Mouse (Mus musculus): ENCODE measurements around the gene Mcf2. TPM values are rescaled to one million over a fixed set of nuclear protein-coding genes. Genes with fewer than 3 reads are reported as not detected.

Gene Mcf2
- polyA plus RNA-seq (2014; fragmentation: Nextera tagmentation; extraction: Ambion mirVana), result 0.13 and 0.69 TPM in 2 replicates

GRCm38 (mm10) chrX:60178744-60179458, at the start of gene Mcf2:
Gene Mcf2, minus strand, starts transcription at chrX:60179089.
- Histone ChIP-seq H3K27ac (ENCODE audit: low read depth, low read length) (no peak within 1 kb of the TSS), H3K4me3 (ENCODE audit: low read depth, low read length) (peak within 1 kb of the TSS; percentile 33), H3K9ac (ENCODE audit: low read length) (peak within 1 kb of the TSS; percentile 39), H3K9me3 (ENCODE audit: control insufficient read depth, low read length) (no peaks in the 10 kb centered on the region), H3K4me1 (ENCODE audit: control insufficient read depth, insufficient read depth, low read length) (no peaks in the 10 kb centered on the region), H3K27me3 (ENCODE audit: control insufficient read depth, insufficient read depth, low read length) (peaks cover 5% of the 10 kb centered on the region; the same call in 1 of the 2 replicates), H3K4me2 (ENCODE audit: low read depth) (peak within 1 kb of the TSS; percentile 75), H3K36me3 (ENCODE audit: control insufficient read depth, insufficient read depth, low read length) (no peaks in the 10 kb centered on the region)
- 17% methylated on average over 28 of the region's 28 CpGs for WGBS
- peak; percentile 68 for ATAC-seq (ENCODE audit: insufficient read depth, low FRiP score, low TSS enrichment)
- peak; percentile 57 for DNase-seq (ENCODE audit: low spot score)

DNA sequence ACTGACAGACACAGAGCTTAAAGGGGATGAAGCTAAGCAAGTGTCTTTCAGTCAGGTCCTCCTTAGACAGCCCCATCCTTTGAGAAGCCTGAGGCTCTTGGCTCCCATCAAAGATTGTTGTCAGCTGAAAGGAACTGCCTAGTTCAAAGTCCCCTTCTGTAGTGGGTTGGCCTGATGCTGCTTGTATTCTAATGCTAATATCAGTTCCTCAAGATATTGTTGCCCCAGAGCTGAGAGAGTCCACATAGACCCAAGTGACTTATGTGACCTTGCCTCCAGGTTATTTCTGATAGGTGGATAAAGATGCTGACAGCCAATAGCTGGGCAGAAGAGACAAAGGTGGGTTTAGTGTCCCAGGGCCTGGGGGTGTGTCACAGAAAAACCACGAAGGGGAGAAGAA, 8.8 kb upstream of the Mcf2 start:
- Histone ChIP-seq H3K36me3 (ENCODE audit: control insufficient read depth, insufficient read depth, low read length) (no peaks in the 10 kb centered on the region), H3K27me3 (ENCODE audit: control insufficient read depth, insufficient read depth, low read length) (no peaks in the 10 kb centered on the region), H3K4me3 (ENCODE audit: low read depth, low read length) (no peak overlapping the region), H3K27ac (ENCODE audit: low read depth, low read length) (no peak overlapping the region), H3K4me1 (ENCODE audit: control insufficient read depth, insufficient read depth, low read length) (no peaks in the 10 kb centered on the region), H3K9ac (ENCODE audit: low read length) (no peak overlapping the region), H3K9me3 (ENCODE audit: control insufficient read depth, low read length) (no peaks in the 10 kb centered on the region), H3K4me2 (ENCODE audit: low read depth) (no peak overlapping the region)
- 38% methylated on average over 1 of the region's 1 CpGs for WGBS
- ATAC-seq (ENCODE audit: insufficient read depth, low FRiP score, low TSS enrichment) (no peak), DNase-seq (ENCODE audit: low spot score) (no peak)

DNA sequence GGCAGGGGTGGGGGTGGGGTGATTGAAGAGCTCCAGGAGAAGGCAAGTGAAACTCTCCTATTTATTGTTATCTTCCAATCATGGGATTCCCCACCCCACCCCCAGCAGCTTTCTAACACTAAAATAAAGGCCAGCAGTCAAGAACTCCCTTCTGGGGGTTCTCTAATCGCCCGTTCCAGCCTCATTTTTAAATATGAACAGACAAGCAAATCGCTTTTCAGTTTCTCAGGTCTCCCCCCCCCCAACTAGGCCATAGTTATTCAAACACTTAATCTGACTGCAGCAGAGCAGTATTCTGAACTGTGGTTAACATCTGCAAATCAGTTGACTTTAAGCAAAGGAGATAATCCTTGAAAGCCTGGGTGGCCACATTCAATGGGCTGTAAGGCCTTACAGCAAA, 3.7 kb upstream of the Mcf2 start:
- Histone ChIP-seq H3K27ac (ENCODE audit: low read depth, low read length) (no peak overlapping the region), H3K9ac (ENCODE audit: low read length) (no peak overlapping the region), H3K9me3 (ENCODE audit: control insufficient read depth, low read length) (no peaks in the 10 kb centered on the region), H3K36me3 (ENCODE audit: control insufficient read depth, insufficient read depth, low read length) (no peaks in the 10 kb centered on the region), H3K27me3 (ENCODE audit: control insufficient read depth, insufficient read depth, low read length) (peaks cover 3% of the 10 kb centered on the region; the same call in 1 of the 2 replicates), H3K4me1 (ENCODE audit: control insufficient read depth, insufficient read depth, low read length) (no peaks in the 10 kb centered on the region), H3K4me3 (ENCODE audit: low read depth, low read length) (no peak overlapping the region), H3K4me2 (ENCODE audit: low read depth) (no peak overlapping the region)
- DNase-seq (ENCODE audit: low spot score), result no peak
- WGBS, result 45% methylated on average over 3 of the region's 3 CpGs
- no peak for ATAC-seq (ENCODE audit: insufficient read depth, low FRiP score, low TSS enrichment)

DNA sequence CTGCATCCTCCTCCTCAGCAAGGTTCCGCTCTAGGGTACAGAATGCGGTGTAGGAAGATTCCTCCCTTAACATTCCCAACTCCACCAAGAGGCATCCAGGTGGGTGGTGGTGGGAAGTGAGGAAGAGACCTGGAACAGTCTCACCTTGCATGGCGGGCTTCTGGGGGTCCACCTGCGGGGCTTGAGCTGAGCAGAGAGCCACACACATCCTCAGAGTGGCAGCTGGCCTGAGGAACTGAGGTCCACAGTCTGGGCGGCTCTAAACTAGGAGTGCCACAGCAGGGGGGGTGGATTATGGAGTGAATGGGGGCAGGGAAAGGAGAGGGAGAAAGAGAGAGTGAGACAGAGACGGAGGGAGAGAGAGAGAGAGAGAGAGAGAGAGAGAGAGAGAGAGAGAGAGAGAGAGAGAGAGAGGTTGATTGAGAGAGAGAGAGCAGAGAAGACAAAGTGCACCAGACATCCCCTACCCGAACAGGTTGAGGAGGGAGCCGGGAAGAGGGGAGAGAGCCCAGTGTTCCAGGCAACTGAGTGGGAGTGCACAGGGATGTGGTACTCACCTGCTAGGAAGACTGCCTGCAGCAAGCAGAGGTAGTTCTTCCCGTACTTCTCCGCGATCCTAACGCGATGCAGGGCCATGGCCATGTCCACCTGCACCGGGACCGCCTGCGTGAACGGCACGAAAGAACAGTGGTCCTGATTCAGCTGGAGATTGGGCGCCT, 705 bp downstream of the Mcf2 start:
- ATAC-seq (ENCODE audit: insufficient read depth, low FRiP score, low TSS enrichment) (no peak; the same call in none of the 2 replicates), DNase-seq (ENCODE audit: low spot score) (peak; percentile 14)
- Histone ChIP-seq H3K27me3 (ENCODE audit: control insufficient read depth, insufficient read depth, low read length) (peaks cover 5% of the 10 kb centered on the region; the same call in 1 of the 2 replicates), H3K4me2 (ENCODE audit: low read depth) (peak overlapping the region; percentile 75), H3K4me3 (ENCODE audit: low read depth, low read length) (peak overlapping the region; percentile 33), H3K9me3 (ENCODE audit: control insufficient read depth, low read length) (no peaks in the 10 kb centered on the region), H3K4me1 (ENCODE audit: control insufficient read depth, insufficient read depth, low read length) (no peaks in the 10 kb centered on the region), H3K36me3 (ENCODE audit: control insufficient read depth, insufficient read depth, low read length) (no peaks in the 10 kb centered on the region), H3K27ac (ENCODE audit: low read depth, low read length) (no peak overlapping the region), H3K9ac (ENCODE audit: low read length) (peak overlapping the region; percentile 39)
- WGBS, result 10% methylated on average over 18 of the region's 19 CpGs

DNA sequence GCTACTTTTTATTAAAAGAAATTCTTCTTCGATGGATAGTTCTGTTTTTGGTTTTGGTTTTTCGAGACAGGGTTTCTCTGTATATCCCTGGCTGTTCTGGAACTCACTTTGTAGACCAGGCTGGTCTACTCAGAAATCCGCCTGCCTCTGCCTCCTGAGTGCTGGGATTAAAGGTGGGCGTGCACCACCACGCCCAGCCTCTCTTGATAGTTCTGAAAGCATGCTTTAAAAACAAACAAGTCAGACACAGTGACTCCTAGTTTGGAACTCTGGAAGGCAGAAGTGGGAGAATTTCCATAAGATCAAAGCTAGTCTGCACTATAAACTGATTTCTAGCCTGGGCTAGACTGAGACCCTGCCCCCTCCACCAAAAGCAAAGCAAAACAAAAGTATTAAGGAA, 8.8 kb downstream of the Mcf2 start:
- no peaks in the 10 kb centered on the region for H3K4me1 ChIP-seq (ENCODE audit: control insufficient read depth, insufficient read depth, low read length)
- no peak overlapping the region for H3K4me2 ChIP-seq (ENCODE audit: low read depth)
- ATAC-seq (ENCODE audit: insufficient read depth, low FRiP score, low TSS enrichment) (no peak), DNase-seq (ENCODE audit: low spot score) (no peak)
- 89% methylated on average over 5 of the region's 5 CpGs for WGBS
- no peaks in the 10 kb centered on the region for H3K9me3 ChIP-seq (ENCODE audit: control insufficient read depth, low read length)
- H3K27ac ChIP-seq (ENCODE audit: low read depth, low read length), result no peak overlapping the region
- H3K36me3 ChIP-seq (ENCODE audit: control insufficient read depth, insufficient read depth, low read length), result no peaks in the 10 kb centered on the region
- no peak overlapping the region for H3K4me3 ChIP-seq (ENCODE audit: low read depth, low read length)
- no peak overlapping the region for H3K9ac ChIP-seq (ENCODE audit: low read length)
- no peaks in the 10 kb centered on the region for H3K27me3 ChIP-seq (ENCODE audit: control insufficient read depth, insufficient read depth, low read length)

- no peak for ATAC-seq (ENCODE audit: insufficient read depth, low FRiP score, low TSS enrichment)
- Histone ChIP-seq H3K27ac (ENCODE audit: low read depth, low read length) (no peak overlapping the region), H3K4me2 (ENCODE audit: low read depth) (no peak overlapping the region), H3K9ac (ENCODE audit: low read length) (no peak overlapping the region), H3K27me3 (ENCODE audit: control insufficient read depth, insufficient read depth, low read length) (no peaks in the 10 kb centered on the region), H3K9me3 (ENCODE audit: control insufficient read depth, low read length) (no peaks in the 10 kb centered on the region), H3K4me1 (ENCODE audit: control insufficient read depth, insufficient read depth, low read length) (no peaks in the 10 kb centered on the region), H3K36me3 (ENCODE audit: control insufficient read depth, insufficient read depth, low read length) (no peaks in the 10 kb centered on the region), H3K4me3 (ENCODE audit: low read depth, low read length) (no peak overlapping the region)
- no peak for DNase-seq (ENCODE audit: low spot score)
- 76% methylated on average over 2 of the region's 2 CpGs for WGBS
Measured at GRCm38 (mm10) chrX:60169511-60169910, 9.4 kb downstream of the Mcf2 start.

DNA sequence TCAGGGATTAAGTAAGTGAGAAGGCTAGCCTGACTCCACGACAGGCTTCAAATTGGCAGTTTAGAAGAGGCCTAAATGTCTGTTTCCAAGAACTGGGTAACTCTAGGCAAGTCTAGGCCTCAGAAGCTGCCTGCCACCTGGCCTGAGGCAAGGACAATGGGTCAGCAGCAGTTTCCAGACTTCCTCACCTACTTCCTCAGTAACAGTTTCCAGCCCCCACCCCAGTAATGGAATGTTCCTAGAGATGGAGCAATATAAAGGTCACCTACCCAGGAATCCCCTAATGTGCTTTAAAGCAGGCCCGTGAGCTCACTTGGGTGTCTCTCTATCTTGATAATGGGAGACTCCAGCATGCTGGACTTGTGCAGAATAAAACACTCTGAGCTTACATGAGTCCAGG, 10.1 kb downstream of the Mcf2 start:
- WGBS, result 77% methylated on average over 2 of the region's 2 CpGs

GRCm38 (mm10) chrX:60147268-60147974, 31.5 kb downstream of the Mcf2 start:
- Histone ChIP-seq H3K9ac (ENCODE audit: low read length) (no peak overlapping the region), H3K27ac (ENCODE audit: low read depth, low read length) (no peak overlapping the region), H3K4me3 (ENCODE audit: low read depth, low read length) (peak overlapping the region; percentile 20; the same call in 1 of the 2 replicates), H3K4me1 (ENCODE audit: control insufficient read depth, insufficient read depth, low read length) (no peaks in the 10 kb centered on the region), H3K4me2 (ENCODE audit: low read depth) (peak overlapping the region; percentile 24), H3K9me3 (ENCODE audit: control insufficient read depth, low read length) (no peaks in the 10 kb centered on the region), H3K27me3 (ENCODE audit: control insufficient read depth, insufficient read depth, low read length) (no peaks in the 10 kb centered on the region), H3K36me3 (ENCODE audit: control insufficient read depth, insufficient read depth, low read length) (no peaks in the 10 kb centered on the region)
- ATAC-seq (ENCODE audit: insufficient read depth, low FRiP score, low TSS enrichment) (0 out of 2 replicates have a peak, but pooled peaks have one; percentile 35), DNase-seq (ENCODE audit: low spot score) (peak; percentile 11)
- WGBS, result 22% methylated on average over 13 of the region's 13 CpGs

More for the DNA sequence above, 10.1 kb downstream of the Mcf2 start:
- H3K9me3 ChIP-seq (ENCODE audit: control insufficient read depth, low read length), result no peaks in the 10 kb centered on the region
- no peak for DNase-seq (ENCODE audit: low spot score)
- H3K4me1 ChIP-seq (ENCODE audit: control insufficient read depth, insufficient read depth, low read length), result no peaks in the 10 kb centered on the region
- no peak overlapping the region for H3K4me2 ChIP-seq (ENCODE audit: low read depth)
- ATAC-seq (ENCODE audit: insufficient read depth, low FRiP score, low TSS enrichment), result no peak
- H3K27me3 ChIP-seq (ENCODE audit: control insufficient read depth, insufficient read depth, low read length), result no peaks in the 10 kb centered on the region
- H3K36me3 ChIP-seq (ENCODE audit: control insufficient read depth, insufficient read depth, low read length), result no peaks in the 10 kb centered on the region
- H3K27ac ChIP-seq (ENCODE audit: low read depth, low read length), result no peak overlapping the region
- no peak overlapping the region for H3K9ac ChIP-seq (ENCODE audit: low read length)
- no peak overlapping the region for H3K4me3 ChIP-seq (ENCODE audit: low read depth, low read length)
